In the genomic region with DNA sequence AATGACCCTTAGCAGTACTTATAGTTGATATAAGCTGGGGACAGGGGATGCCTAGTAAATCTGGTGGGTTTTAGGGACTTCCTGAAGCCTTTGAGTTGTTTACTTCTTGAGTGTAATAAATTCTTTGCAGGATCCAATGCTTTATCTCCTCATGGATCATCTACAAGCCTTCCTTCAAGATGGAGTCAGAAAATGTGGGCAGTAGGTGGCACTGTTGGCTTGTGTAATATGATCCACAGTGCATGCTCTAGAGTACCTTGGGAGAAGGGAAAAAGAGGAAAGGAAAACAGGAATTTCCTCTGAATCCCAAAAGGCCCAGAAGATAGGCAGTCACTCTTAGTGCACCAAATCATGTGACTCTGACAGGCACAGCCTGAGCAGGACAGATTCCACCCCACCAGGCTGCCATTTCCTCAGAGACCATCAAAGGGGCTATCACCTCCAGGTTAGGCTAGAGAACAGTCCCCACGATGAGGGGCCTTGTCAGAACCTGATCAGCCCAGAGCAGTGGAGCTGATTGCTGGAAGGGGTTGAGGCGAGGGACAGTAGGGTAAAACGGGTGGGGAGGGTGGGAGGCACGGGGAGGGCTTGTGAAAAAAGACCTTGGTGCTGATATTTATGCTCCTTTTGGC, we compare ENCODE assay signal across 10 mouse cellular contexts. TPM values are rescaled to one million over a fixed set of nuclear protein-coding genes. Genes with fewer than 3 reads are reported as not detected.
A peak's percentile ranks its signal among the peaks of the same experiment; 100 is the strongest.
DNase-seq lines count a peak whose midpoint lies in the region; ATAC-seq lines count a peak whose summit lies in the region.
"Had no signal": no experiment of that assay in that cellular context is flagged by ENCODE, and none has a peak within 500 bp of the region (broad histone marks: within the 10 kb centered on the region; RNA-seq: fewer than 3 reads in every experiment).

No protein-coding gene starts in this region.

- H3K36me3 ChIP-seq in forebrain, embryonic 13.5 days (ENCODE audit: poor library complexity, severe bottlenecking), result 0 out of 2 replicates have a peak, but pooled peaks cover 5% of the 10 kb centered on the region
- H3K36me3 ChIP-seq in limb, embryonic 11.5 days (ENCODE audit: control insufficient read depth, insufficient read depth, low read length), result no peaks in the 10 kb centered on the region; the same call in 1 of the 2 replicates
- H3K36me3 ChIP-seq: G1E; heart, embryonic 13.5 days had no signal

- no peak overlapping the region for H3K4me2 ChIP-seq in forebrain, embryonic 13.5 days
- H3K4me2 ChIP-seq in limb, embryonic 11.5 days (ENCODE audit: low read depth, severe bottlenecking), result no peak overlapping the region
- H3K4me2 ChIP-seq: heart, embryonic 13.5 days had no signal

- no peaks in the 10 kb centered on the region for H3K27me3 ChIP-seq in forebrain, embryonic 13.5 days
- no peaks in the 10 kb centered on the region for H3K27me3 ChIP-seq in limb, embryonic 11.5 days (ENCODE audit: control insufficient read depth, insufficient read depth, low read length)
- H3K27me3 ChIP-seq: heart, embryonic 13.5 days had no signal

- H3K27ac ChIP-seq in forebrain, embryonic 13.5 days, result no peak overlapping the region
- no peak overlapping the region for H3K27ac ChIP-seq in limb, embryonic 11.5 days (replicated peaks; ENCODE audit: low read depth, low read length)
- H3K27ac ChIP-seq: heart, embryonic 13.5 days had no signal

- peak; percentile 63 for DNase-seq in heart, postnatal 4 days
- DNase-seq in heart, postnatal 25 days (ENCODE audit: low spot score), result no peak
- DNase-seq in brain, adult 2 months (ENCODE audit: low read depth, low spot score), result peak; percentile 87
- DNase-seq in kidney, adult 8-10 months, result peak; percentile 46 to 76
- peak; percentile 76 for DNase-seq in limb, embryonic 11.5 days (ENCODE audit: low spot score)
- DNase-seq in retina, adult 2 months (ENCODE audit: low read depth, low spot score), result peak; percentile 56
- DNase-seq in gastrocnemius, adult 18-20 months (ENCODE audit: low spot score), result no peak

- no peak overlapping the region for H3K9ac ChIP-seq in forebrain, embryonic 13.5 days
- H3K9ac ChIP-seq in limb, embryonic 11.5 days (ENCODE audit: low read length), result no peak overlapping the region
- H3K9ac ChIP-seq: heart, embryonic 13.5 days had no signal

- 60% methylated on average over 4 of the region's 4 CpGs for WGBS in forebrain, embryonic 13.5 days
- 50% methylated on average over 4 of the region's 4 CpGs for WGBS in limb, embryonic 11.5 days

- intact Hi-C loops in heart, postnatal 25 days (cut with DNase I), result loop anchor here (5.0 to 10.0 kb wide), 3 partner anchors 131 to 869 kb away; no protein-coding TSS in a partner anchor

- no peaks in the 10 kb centered on the region for H3K9me3 ChIP-seq in forebrain, embryonic 13.5 days (replicated peaks)
- H3K9me3 ChIP-seq in limb, embryonic 11.5 days (ENCODE audit: control insufficient read depth, low read length), result no peaks in the 10 kb centered on the region
- H3K9me3 ChIP-seq: G1E; heart, embryonic 13.5 days had no signal

- no peak overlapping the region for H3K4me3 ChIP-seq in forebrain, embryonic 13.5 days
- H3K4me3 ChIP-seq in limb, embryonic 11.5 days (ENCODE audit: low read depth, low read length), result no peak overlapping the region
- H3K4me3 ChIP-seq: heart, embryonic 13.5 days had no signal

- H3K4me1 ChIP-seq in forebrain, embryonic 13.5 days, result no peaks in the 10 kb centered on the region
- no peaks in the 10 kb centered on the region for H3K4me1 ChIP-seq in limb, embryonic 11.5 days (ENCODE audit: control insufficient read depth, insufficient read depth, low read length)
- H3K4me1 ChIP-seq: heart, embryonic 13.5 days had no signal

- peak; percentile 76 for ATAC-seq in forebrain, embryonic 13.5 days
- ATAC-seq in limb, embryonic 11.5 days (ENCODE audit: insufficient number of reproducible peaks, low FRiP score, low TSS enrichment, low read depth), result peak; percentile 63; the same call in 1 of the 2 replicates

RNA-seq across cellular contexts. Expression of gene Cdk20, which starts 11.3 kb away (rescaled TPM):
- 1 to 10 TPM; 2.3 to 2.5 TPM for total RNA-seq in heart, postnatal 4 days (2021)
- 1 to 10 TPM; 2.7 to 4.4 TPM for total RNA-seq in heart, postnatal 25 days (2021)
- polyA plus RNA-seq in forebrain, embryonic 13.5 days (2015; fragmentation: Nextera tagmentation; extraction: Ambion mirVana), result 14.9 and 16.2 TPM in 2 replicates
- polyA plus RNA-seq in limb, embryonic 11.5 days (2014; fragmentation: Nextera tagmentation; extraction: Ambion mirVana), result 10.8 and 11.2 TPM in 2 replicates
- 1 to 10 TPM; 3.1 to 3.3 TPM for total RNA-seq in gastrocnemius, adult 18-20 months (2021)

RNA-seq across cellular contexts. Expression of gene Fam240b, which starts 54.2 kb away (rescaled TPM):
- not detected for total RNA-seq in heart, postnatal 4 days (2021)
- not detected for total RNA-seq in heart, postnatal 25 days (2021)
- not detected in 2 replicates for polyA plus RNA-seq in forebrain, embryonic 13.5 days (2015; fragmentation: Nextera tagmentation; extraction: Ambion mirVana)
- not detected in 2 replicates for polyA plus RNA-seq in limb, embryonic 11.5 days (2014; fragmentation: Nextera tagmentation; extraction: Ambion mirVana)
- under 1 TPM; 0.62 to 0.71 TPM for total RNA-seq in gastrocnemius, adult 18-20 months (2021)
- total RNA-seq: G1E had no signal
- polyA plus RNA-seq: G1E; heart, embryonic 13.5 days had no signal

Comparison
In these comparisons a context has a peak if more than half of its experiments do, and no peak if none do; other contexts are left out.
1. DNase-seq: peak in heart, postnatal 4 days (single experiment), brain, adult 2 months (single experiment), kidney, adult 8-10 months (2 of 2), limb, embryonic 11.5 days (single experiment) and retina, adult 2 months (single experiment); none in heart, postnatal 25 days (single experiment) and gastrocnemius, adult 18-20 months (single experiment).